Mouse (Mus musculus) layer of hippocampus, adult 11-12 months (tissue): ENCODE measurements at regions not wholly inside any gene's neighbourhood (a gene's known extent, or its start where the extent isn't known, plus 50 kb on each side); places are given as distances from the start of the nearest gene placed in this dataset.

Experiments
- DNase-seq: peaks from one replicate; pipeline ENCODE4 v3.0.0; 2022; ENCODE audit warnings: low spot score

DNA sequence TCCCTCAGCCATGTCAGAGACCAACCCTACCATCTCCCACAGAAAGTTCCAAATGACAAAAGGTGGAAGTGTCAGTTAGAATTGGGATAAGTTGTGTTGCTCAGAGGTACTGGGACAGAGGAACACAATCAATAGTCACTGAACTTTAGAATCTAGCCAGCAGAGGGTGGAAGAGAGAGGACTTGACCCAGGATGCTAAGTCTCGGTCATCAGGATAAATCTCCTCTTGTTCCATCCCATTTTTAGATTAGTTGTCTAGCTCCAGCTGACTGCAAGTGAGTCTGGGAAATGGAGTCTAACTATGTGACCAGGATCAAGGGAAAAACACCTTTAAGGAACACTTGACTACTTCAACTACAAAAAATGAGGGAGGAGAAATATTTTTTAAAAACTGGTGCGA lies 91.5 kb downstream of the Fam84b start:
- DNase-seq = peak; percentile 25

DNA sequence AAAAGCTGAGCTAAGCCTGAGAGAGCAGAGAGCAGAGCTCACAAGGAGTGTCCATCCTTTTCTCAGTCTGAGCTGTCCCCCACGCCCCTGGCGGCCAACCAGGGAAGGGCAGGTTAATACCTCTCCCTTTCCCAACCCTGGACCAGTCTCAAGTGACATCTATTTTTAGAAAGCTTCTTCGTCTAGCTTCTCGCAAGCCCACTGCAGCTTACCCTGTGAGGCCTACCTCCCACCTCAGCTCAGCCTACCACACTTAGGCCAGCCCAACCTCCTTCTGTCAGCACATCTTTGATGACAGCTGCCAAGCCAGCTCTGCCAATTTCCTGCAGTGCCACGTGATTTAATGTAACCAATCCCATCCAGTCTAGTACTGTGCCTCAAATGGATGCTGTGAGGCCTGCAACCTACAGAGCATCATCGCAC lies 93.6 kb downstream of the Fam84b start:
- peak; percentile 37 for DNase-seq

DNA sequence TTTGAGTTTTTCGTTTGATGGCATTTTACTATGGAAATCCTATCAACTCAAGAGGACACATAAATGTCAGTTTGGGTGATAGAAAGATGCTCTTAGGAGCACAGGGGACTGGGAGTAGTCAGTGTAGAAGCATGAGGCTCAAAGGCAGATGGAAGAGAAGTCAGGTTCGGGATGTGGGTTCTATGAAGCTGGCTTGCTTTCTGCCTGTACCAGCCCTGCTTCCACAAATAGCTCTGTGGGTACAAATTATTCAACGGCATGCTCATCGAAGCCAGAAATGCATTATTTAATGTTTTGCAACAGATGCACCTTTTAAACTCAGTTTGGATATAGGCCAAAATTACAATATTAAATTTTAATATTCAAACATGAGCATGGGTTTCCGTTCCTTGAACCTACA lies 99.3 kb downstream of the Fam84b start:
- DNase-seq = peak; percentile 22

DNA sequence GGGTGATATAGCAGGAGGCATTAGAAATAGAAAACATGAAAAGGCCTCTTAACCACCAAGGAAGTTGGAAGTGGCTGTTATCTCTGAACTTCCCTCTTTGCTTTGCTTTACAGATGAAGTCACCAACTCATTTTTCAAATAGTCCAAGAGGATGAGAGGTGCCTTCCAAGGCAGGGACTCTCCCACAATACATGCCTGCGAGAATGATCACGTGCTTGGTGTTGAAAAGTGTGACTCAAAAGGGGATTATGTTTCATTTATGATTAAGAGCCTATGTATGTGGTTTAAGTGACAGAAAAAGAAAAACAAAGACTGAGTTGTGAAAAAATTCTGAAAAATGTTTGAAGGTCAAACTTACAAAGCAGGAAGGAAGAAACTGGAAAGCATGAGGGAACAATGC lies 114.0 kb downstream of the Fam84b start:
- DNase-seq = no peak

DNA sequence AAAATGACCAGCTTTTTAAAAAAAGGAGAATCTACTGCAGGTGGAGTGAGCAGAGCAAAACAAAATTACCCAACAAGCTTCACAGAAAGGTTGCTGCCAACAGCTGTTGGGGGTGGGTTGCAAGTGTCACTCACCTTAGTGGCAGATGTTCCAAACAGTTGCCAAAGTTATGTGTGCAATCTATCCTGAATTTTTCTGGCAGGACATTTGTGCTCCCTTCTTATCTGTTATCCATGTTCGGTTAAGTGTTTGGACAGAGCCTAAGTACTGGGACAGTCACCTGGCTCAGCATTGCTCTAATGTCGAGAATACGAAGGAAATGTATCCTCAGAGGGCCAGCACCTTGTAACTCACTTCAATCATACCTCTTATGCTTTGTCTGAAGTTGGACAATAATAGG lies 115.3 kb downstream of the Fam84b start:
- DNase-seq = no peak

DNA sequence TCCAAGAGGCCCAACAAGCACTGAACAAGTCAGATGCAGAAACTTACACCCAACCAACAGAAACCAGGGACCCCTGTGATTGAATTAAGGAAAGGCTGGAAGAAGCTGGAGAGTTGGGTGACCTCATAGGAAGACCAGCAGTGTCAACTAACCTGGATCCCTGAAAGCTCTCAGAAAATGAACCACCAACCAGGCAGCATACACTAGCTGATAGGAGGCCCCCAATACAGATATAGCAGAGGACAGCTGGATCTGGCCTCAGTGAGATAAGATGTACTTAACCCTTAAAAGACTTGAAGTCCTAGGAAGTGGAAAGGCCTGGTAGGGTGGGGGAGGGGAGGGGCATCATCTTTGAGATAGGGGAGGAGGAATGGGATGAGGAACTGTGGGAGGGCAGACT lies 121.2 kb downstream of the Fam84b start:
- no peak for DNase-seq

DNA sequence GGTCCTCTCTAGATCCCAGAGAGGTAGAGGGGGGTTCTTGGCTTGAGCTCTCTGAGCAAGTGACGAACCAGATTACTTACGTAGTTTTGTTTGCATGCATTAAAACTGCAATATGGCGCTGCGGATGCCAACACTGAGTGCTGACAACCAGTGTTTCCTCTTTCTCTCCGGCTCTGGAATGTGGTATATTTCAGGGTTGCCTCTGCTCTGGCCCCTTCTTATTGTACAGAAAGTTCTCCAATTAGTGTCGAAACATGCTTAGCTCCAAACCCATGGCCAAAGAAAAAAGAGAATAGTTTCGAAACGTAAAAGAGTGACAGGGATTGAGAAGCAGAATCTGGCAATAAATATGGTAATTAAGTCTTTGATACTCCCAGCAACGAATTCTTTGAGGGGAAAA lies 124.8 kb downstream of the Fam84b start:
- DNase-seq = no peak

DNA sequence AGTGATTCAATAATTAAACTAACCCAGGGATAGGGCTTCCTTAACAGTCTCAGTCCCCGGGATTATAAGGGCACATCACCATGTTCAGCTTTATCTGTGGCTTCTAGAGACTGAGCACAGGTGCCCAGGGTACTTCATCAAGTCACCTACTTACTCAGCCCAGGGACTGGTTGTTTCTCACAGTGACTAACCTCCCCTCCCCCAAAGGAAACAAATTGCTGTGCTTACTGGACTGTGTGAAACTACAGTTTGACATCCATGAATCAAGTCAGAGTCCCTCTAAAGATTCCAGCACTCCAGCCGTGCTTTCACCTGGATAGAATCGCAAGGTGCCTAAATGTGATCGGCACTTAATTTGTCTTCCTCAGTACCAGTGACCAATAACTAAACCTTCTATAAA lies 125.2 kb downstream of the Fam84b start:
- no peak for DNase-seq

DNA sequence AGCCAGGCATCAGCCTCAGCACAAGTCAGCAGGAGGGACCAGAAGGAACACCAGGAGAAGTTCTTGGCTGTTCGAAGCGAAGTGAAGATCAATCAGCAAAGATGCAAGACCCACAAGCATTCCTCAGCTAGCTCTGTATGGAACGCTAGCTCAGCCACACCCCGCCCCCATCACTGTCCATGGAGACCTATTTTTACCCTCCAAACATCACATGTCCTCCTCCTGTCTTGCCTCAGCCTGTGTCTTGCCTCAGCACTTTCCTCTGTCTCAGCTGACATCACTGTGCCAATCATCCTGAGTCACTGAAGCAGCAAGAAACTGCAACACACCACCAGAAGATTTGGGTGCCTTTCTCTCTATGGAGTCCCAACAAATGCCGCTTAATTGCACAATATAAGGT lies 134.2 kb downstream of the Fam84b start:
- no peak for DNase-seq

DNA sequence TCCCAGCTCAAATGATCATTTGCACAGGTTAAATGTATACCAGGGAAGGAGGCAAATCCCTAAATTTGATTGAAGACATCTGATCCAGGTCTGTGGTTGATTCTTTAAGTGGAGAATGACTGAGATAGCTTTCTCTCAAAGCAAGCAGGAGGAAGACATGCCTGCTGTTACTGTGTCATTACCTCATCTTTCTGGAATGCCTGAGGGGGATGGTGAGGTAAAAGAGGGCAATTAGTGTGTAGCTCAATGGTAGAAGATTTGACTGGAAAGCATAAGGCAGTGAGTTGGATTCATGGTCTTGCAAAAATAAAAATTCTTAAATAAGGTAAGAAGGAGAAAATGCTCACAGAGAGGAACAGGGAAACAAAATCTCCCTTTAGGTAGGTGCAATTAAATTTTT lies 144.9 kb downstream of the Fam84b start:
- DNase-seq = no peak

DNA sequence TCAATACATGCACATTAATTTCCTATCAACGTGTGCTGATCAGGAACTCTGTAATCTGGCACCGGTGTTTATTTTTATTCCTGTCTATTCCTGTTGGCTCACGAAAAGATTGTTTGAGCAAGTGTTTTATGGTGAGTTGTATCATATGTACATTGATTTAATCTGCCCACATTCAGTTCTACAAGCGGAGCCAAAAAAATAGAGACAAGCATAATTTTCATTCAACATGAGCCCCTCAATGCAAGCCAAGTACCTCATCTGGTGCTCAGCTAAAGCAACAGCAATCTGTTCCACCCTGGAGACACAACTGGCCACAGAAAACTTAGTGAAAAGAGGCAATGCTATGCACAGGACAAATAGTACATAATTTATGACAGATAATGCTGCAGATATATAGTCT lies 147.6 kb downstream of the Fam84b start:
- peak; percentile 42 for DNase-seq

DNA sequence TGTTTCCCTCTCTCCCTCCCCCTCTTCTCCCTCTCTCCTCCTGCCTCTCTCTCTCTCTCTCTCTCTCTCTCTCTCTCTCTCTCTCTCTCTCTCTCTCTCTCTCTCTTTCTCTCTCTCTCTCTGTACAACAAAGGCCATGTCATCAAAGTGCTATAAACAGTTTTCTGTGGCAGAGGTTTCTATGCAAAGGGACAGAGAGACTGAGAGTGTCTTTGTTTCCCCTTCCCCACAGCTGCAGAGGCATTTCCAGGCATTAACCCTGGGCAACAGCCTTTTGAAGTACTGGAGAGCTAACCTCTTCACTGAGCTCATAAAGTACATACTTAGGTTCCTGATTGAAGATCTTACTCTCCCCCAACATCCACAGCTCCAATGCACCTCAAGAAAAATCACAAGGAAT lies 152.3 kb downstream of the Fam84b start:
- no peak for DNase-seq

DNA sequence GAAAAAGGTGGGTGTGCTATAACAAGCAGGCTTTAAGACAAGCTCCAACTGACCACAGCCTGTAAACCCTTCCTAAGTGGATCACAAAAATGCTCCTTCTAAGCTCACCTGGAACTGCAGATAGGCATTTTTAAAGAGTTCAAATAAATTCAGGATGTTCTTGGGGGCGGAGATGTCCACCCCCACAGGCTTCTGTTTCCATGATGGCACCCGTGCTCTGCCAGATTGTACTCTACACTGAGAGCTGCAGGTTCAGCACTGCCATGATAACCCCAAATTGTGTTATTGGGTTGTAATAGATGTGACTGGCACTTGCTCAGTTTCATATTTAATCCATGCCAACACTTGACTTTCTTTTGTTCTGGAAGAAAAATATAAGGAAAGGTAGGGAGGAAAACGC lies 158.8 kb downstream of the Fam84b start:
- DNase-seq = peak; percentile 30

DNA sequence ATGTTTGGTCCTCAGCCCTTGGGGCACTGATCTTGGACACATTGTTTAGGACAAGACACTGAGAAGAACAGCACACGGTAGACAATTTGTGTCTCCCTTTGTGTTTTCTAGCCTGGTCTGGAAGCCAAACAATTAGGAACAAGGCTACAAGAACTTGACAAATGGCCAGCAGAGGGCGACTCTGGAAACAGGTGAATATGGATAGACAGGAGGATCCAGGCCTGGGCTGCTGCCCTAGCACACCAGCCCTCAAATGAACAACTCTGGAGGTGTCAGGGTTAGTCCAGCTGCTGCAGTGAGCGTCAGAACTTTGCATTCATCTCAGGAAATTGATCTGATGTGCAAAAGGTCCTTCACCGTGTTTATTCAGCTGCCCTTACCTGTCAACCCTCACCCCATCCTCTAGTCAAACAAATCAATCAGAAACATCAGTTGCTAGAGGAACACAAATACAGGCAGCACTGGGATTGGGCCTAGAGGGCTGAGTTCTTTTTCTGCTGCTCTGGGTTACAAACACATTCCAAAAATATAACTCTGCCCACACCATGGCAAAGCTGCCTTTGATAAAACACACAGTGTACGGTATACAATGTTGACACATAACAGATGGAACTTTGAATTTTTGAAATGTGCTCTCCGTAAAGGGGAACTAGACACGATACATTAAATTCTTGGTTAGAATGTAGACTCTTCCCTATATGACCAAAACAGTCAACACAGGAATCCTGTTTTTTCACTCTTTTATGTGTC lies 159.7 kb downstream of the Fam84b start:
- DNase-seq = peak; percentile 33

DNA sequence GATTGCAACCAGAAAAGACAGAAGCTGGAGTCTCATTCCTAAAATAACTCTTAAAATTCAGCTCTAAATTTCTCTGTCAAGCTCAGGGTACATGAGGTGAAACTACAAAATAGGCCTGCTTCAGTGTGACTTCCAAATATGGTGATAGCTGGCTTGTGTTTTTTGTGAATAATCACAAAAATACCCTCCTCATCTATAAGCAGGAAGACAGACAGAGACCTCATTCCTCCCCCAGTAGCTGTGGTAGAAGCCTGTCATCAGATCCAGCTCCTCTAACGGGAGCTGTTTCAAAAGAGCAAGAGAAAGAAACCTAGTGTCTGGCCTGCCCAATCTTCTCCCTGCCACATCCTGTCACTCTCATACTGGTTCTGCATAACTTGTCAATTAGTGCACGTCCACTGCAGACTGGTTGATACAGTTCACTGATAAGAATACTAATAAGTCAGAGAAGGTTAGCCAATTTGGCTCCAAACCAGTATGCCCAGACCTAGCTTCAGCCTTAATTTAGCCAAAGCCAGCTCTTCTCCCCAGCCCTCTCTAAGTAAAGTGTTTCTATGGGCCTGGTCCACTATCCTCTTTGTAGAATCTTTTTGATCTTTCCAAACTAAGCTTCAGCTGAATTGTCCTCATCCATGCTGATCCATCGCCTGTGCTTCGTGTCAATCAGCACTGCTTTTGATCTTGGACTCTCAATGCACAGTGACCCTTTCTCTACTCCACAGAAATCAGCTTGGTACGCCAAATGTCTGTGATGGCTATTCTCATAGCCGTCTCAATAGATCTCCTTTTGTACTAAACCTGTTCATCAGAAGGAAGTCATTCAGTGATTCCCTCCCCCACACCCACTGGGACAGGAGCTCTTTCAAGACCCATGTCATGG lies 160.6 kb downstream of the Fam84b start:
- no peak for DNase-seq

DNA sequence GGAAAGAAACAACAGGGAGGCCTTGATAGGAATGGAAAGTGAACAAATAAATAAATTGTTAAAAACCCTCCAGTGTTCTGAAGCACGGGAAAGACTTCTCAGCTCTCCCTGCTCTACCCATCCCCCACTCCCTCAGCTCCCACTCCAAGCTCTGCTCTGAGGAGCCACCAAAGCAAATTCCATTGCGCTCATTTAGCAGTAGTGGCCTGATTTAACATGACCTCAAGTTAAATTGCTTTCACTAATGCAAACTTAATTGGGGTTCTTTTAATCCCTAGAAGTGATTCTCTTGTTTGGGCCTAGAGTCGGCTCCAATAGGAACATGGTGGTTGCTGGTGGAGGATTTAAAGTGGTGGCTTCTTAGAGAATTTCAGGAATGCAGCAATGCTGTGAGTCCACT lies 161.4 kb downstream of the Fam84b start:
- DNase-seq = no peak

DNA sequence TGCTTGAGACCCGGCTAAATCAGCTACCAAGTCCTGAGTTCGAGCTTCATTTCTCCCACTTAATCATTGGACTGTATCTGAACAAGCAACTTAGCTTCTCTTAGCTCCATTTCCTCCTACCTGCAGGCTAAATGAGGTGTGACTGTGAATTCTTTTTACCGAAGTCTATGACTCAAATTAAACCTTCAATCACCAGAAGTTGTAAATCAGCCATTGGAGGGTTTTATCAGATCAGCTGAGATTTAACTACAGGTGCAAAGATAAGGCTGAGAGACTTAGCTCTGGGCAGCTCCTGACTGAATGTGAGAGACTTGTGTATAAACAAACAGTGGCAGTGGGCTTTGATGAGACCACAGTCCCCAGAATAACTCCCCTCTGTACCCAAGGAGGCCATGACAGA lies 176.2 kb downstream of the Fam84b start:
- DNase-seq = no peak

DNA sequence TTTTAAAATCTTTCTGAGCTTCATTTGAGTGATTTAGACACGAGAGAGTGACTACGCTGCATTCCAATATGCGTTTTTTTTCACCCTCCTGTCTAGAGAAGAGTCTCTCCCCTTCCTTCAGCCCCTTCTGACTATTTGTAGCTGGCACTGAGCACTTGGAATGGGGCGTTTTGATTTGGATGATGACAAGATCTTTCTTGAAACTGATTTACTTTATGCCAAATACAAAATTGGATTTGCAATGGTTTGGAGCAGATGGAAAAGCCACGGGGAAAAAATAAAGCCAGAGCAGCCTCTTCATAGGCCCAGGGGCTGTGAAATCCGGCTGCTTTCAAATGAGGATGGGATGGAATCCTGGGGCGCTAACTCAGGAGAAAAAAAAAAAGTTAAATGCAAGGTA lies 196.0 kb downstream of the Fam84b start:
- DNase-seq = peak; percentile 5

DNA sequence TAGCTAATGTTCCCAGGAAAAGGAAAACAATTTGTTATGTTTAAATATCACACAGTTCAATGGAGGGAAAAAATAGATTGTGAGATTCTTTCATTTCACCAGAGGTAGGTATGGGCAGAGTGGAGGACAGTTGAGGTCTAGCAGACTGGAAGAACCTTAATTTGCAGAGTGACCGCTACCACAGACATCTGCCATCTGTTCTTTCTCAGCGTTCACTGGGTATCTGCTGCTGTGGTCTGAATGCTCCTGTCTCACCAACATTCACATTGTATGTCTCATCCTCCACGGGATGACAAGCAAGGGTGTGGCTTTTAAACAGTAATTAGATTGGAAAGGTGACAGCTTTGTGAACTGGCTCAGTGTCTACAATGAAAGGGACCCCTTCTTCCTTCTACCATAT lies 198.5 kb downstream of the Fam84b start:
- DNase-seq = no peak

DNA sequence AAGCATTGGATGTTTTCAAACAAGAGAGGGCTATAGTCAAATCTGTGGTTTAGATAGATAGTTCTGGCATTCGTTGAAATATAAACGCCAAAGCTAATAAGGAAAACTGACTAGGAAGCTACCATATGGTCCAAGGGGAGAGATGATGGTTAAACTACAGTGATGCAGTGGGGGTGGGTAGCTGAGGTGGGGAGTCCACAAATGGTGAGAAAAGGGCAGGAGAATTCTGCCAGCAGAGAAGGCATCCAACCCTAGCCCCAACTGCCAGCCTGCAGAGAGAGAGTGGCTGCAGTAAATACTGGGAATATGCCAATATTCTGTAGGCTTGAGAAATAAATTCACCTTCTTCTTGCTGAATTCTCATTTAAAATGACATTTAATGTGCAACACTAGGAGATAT lies 204.3 kb downstream of the Fam84b start:
- no peak for DNase-seq

DNA sequence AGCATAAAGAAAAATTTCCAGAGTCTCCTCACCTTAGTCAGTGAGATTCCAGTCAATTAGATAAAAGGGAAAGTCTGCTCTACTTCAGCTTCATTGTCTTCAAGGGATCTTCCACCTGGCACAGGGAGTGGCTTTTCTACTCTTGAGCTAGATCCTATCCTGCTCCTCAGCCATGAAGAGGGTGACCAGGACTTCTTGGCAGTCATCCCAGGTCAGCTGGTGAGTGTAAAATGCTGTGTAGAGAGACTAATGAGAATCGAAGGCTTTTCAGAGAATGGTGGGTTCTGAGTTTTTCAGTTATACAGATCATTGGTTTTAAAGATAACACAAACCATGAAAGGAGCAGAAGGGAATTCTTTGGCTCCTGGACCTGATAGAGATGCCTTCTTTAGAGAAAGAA lies 211.8 kb downstream of the Fam84b start:
- DNase-seq = no peak

DNA sequence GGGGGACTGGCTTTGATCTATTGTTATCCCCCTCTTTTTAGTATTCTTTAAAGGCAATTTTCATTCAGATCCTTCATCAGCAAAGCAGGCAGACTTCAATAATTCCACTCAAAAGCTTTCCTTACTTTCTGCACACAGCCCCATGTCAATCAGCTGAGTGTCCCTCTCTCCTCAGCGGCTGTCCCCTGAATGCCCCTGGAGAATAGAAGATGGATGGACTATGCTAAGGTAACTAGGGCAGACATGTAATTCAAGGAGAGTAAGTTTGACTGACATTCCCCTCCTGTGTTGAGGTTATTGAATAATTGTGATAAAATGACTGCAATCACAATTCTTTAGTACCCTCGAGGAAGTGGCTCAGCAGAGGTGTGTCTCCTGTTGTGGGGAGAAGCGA lies 220.1 kb downstream of the Fam84b start:
- DNase-seq = no peak

DNA sequence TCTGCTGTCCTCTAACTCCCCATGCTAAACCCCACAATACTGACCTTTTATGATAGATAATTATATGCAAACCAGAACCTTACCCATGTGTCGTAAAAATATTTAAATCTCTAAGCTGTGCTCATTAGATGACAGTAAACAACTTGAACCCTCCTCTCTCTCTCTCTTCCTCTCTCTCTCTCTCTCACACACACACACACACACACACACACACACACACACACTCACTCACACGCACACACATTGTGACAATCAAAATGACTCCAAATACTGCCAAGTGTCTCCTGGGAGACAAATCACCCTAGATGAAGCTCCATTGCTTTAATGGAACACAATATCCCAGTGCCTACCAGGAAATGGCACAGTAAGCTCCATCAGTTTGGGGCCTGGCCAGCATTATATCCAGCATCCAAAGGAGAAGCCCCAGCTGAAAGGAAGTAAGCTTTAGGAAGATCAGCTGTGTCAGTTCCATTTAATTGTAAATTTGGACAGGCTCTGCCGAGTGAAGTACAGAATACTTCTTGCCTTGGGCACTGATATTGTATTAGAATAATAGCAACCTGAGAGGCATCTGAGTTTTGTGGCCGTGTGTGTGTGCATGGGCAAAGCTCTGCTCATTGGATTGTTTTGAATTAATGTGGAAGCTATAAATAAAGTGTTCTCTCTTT lies 220.7 kb downstream of the Fam84b start:
- DNase-seq = no peak
